Mouse (Mus musculus): ENCODE results near the gene Itih2. TPM values are rescaled to one million over a fixed set of nuclear protein-coding genes. Genes with fewer than 3 reads are reported as not detected.

Itih2 gene
- total RNA-seq, 1 experiment, result not detected

- H3K9ac ChIP-seq (ENCODE audit: insufficient read depth, low read depth, low read length, poor library complexity, severe bottlenecking), result no peak overlapping the region
Measured at GRCm38 (mm10) chr2:10137320-10137719, 6.1 kb upstream of the Itih2 start.

GRCm38 (mm10) chr2:10133941-10134340, 2.7 kb upstream of the Itih2 start:
- Histone ChIP-seq H3K9me3 (ENCODE audit: control insufficient read depth, insufficient read depth, low read depth, low read length) (no peaks in the 10 kb centered on the region), H3K36me3 (ENCODE audit: control insufficient read depth, insufficient read depth, low read length, poor library complexity, severe bottlenecking) (no peaks in the 10 kb centered on the region), H3K4me3 (ENCODE audit: insufficient read depth in 1 of 2, low read depth in 1 of 2, low read length in 2 of 2, poor library complexity in 1 of 2, severe bottlenecking in 1 of 2) (no peak overlapping the region), H3K9ac (ENCODE audit: insufficient read depth, low read depth, low read length, poor library complexity, severe bottlenecking) (no peak overlapping the region), H3K4me1 (ENCODE audit: control insufficient read depth in 2 of 2, insufficient read depth in 2 of 2, low read length in 2 of 2, poor library complexity in 1 of 2) (no peaks in the 10 kb centered on the region), H3K27ac (ENCODE audit: insufficient read depth, low read depth, low read length, poor library complexity, severe bottlenecking) (no peak overlapping the region)
- in situ Hi-C loops (cut with MboI; ENCODE audit: low sequenced_read_pairs in 2 of 2, unreplicated experiment in 2 of 2), result no loop called here
- DNase-seq (ENCODE audit: low read depth, low spot score), result no peak
- TF ChIP-seq CHD2 (IDR thresholded peaks at IDR 0.05; ENCODE audit: low read depth, low read length) (no peak), ZC3H11A (IDR thresholded peaks at IDR 0.05; ENCODE audit: borderline replicate concordance, low read depth, low read length) (no peak), MAFK (IDR thresholded peaks at IDR 0.05; ENCODE audit: insufficient read depth, low read depth, low read length) (no peak), ZNF384 (IDR thresholded peaks at IDR 0.05; ENCODE audit: low read depth, low read length) (no peak), HCFC1 (IDR thresholded peaks at IDR 0.05; ENCODE audit: borderline replicate concordance, insufficient read depth, low read length) (no peak)

More at GRCm38 (mm10) chr2:10137320-10137719, 6.1 kb upstream of the Itih2 start:
- Histone ChIP-seq H3K4me1 (ENCODE audit: control insufficient read depth in 2 of 2, insufficient read depth in 2 of 2, low read length in 2 of 2, poor library complexity in 1 of 2) (no peaks in the 10 kb centered on the region), H3K9me3 (ENCODE audit: control insufficient read depth, insufficient read depth, low read depth, low read length) (no peaks in the 10 kb centered on the region), H3K27ac (ENCODE audit: insufficient read depth, low read depth, low read length, poor library complexity, severe bottlenecking) (no peak overlapping the region), H3K4me3 (ENCODE audit: insufficient read depth in 1 of 2, low read depth in 1 of 2, low read length in 2 of 2, poor library complexity in 1 of 2, severe bottlenecking in 1 of 2) (no peak overlapping the region), H3K36me3 (ENCODE audit: control insufficient read depth, insufficient read depth, low read length, poor library complexity, severe bottlenecking) (no peaks in the 10 kb centered on the region)
- in situ Hi-C loops (cut with MboI; ENCODE audit: low sequenced_read_pairs in 2 of 2, unreplicated experiment in 2 of 2), result no loop called here
- DNase-seq (ENCODE audit: low read depth, low spot score), result no peak
- TF ChIP-seq HCFC1 (IDR thresholded peaks at IDR 0.05; ENCODE audit: borderline replicate concordance, insufficient read depth, low read length), result no peak
- TF ChIP-seq ZNF384 (IDR thresholded peaks at IDR 0.05; ENCODE audit: low read depth, low read length), result no peak
- TF ChIP-seq ZC3H11A (IDR thresholded peaks at IDR 0.05; ENCODE audit: borderline replicate concordance, low read depth, low read length), result no peak
- no peak for TF ChIP-seq MAFK (IDR thresholded peaks at IDR 0.05; ENCODE audit: insufficient read depth, low read depth, low read length)
- no peak for TF ChIP-seq CHD2 (IDR thresholded peaks at IDR 0.05; ENCODE audit: low read depth, low read length)

GRCm38 (mm10) chr2:10132128-10132527, 932 bp upstream of the Itih2 start:
- H3K9ac ChIP-seq (ENCODE audit: insufficient read depth, low read depth, low read length, poor library complexity, severe bottlenecking), result no peak overlapping the region
- H3K4me1 ChIP-seq (ENCODE audit: control insufficient read depth in 2 of 2, insufficient read depth in 2 of 2, low read length in 2 of 2, poor library complexity in 1 of 2), result no peaks in the 10 kb centered on the region
- TF ChIP-seq ZC3H11A (IDR thresholded peaks at IDR 0.05; ENCODE audit: borderline replicate concordance, low read depth, low read length) (no peak), ZNF384 (IDR thresholded peaks at IDR 0.05; ENCODE audit: low read depth, low read length) (no peak), MAFK (IDR thresholded peaks at IDR 0.05; ENCODE audit: insufficient read depth, low read depth, low read length) (no peak), CHD2 (IDR thresholded peaks at IDR 0.05; ENCODE audit: low read depth, low read length) (no peak), HCFC1 (IDR thresholded peaks at IDR 0.05; ENCODE audit: borderline replicate concordance, insufficient read depth, low read length) (no peak)
- H3K4me3 ChIP-seq (ENCODE audit: insufficient read depth in 1 of 2, low read depth in 1 of 2, low read length in 2 of 2, poor library complexity in 1 of 2, severe bottlenecking in 1 of 2), result no peak overlapping the region
- DNase-seq (ENCODE audit: low read depth, low spot score), result no peak
- H3K9me3 ChIP-seq (ENCODE audit: control insufficient read depth, insufficient read depth, low read depth, low read length), result no peaks in the 10 kb centered on the region
- no peaks in the 10 kb centered on the region for H3K36me3 ChIP-seq (ENCODE audit: control insufficient read depth, insufficient read depth, low read length, poor library complexity, severe bottlenecking)
- in situ Hi-C loops (cut with MboI; ENCODE audit: low sequenced_read_pairs in 2 of 2, unreplicated experiment in 2 of 2), result no loop called here
- H3K27ac ChIP-seq (ENCODE audit: insufficient read depth, low read depth, low read length, poor library complexity, severe bottlenecking), result no peak overlapping the region

GRCm38 (mm10) chr2:10130341-10130990, 730 bp downstream of the Itih2 start:
- Histone ChIP-seq H3K9ac (ENCODE audit: insufficient read depth, low read depth, low read length, poor library complexity, severe bottlenecking) (no peak overlapping the region), H3K36me3 (ENCODE audit: control insufficient read depth, insufficient read depth, low read length, poor library complexity, severe bottlenecking) (no peaks in the 10 kb centered on the region), H3K4me1 (ENCODE audit: control insufficient read depth in 2 of 2, insufficient read depth in 2 of 2, low read length in 2 of 2, poor library complexity in 1 of 2) (no peaks in the 10 kb centered on the region), H3K9me3 (ENCODE audit: control insufficient read depth, insufficient read depth, low read depth, low read length) (no peaks in the 10 kb centered on the region), H3K27ac (ENCODE audit: insufficient read depth, low read depth, low read length, poor library complexity, severe bottlenecking) (no peak overlapping the region), H3K4me3 (ENCODE audit: insufficient read depth in 1 of 2, low read depth in 1 of 2, low read length in 2 of 2, poor library complexity in 1 of 2, severe bottlenecking in 1 of 2) (no peak overlapping the region)
- in situ Hi-C loops (cut with MboI; ENCODE audit: low sequenced_read_pairs in 2 of 2, unreplicated experiment in 2 of 2), result no loop called here
- DNase-seq (ENCODE audit: low read depth, low spot score), result no peak
- no peak for TF ChIP-seq CHD2 (IDR thresholded peaks at IDR 0.05; ENCODE audit: low read depth, low read length)

GRCm38 (mm10) chr2:10128571-10128970, 2.6 kb downstream of the Itih2 start:
- TF ChIP-seq ZC3H11A (IDR thresholded peaks at IDR 0.05; ENCODE audit: borderline replicate concordance, low read depth, low read length), result no peak
- TF ChIP-seq CHD2 (IDR thresholded peaks at IDR 0.05; ENCODE audit: low read depth, low read length), result no peak
- no peak for TF ChIP-seq MAFK (IDR thresholded peaks at IDR 0.05; ENCODE audit: insufficient read depth, low read depth, low read length)
- TF ChIP-seq ZNF384 (IDR thresholded peaks at IDR 0.05; ENCODE audit: low read depth, low read length), result no peak
- TF ChIP-seq HCFC1 (IDR thresholded peaks at IDR 0.05; ENCODE audit: borderline replicate concordance, insufficient read depth, low read length), result no peak
- no peak overlapping the region for H3K9ac ChIP-seq (ENCODE audit: insufficient read depth, low read depth, low read length, poor library complexity, severe bottlenecking)
- in situ Hi-C loops (cut with MboI; ENCODE audit: low sequenced_read_pairs in 2 of 2, unreplicated experiment in 2 of 2), result no loop called here
- no peak overlapping the region for H3K4me3 ChIP-seq (ENCODE audit: insufficient read depth in 1 of 2, low read depth in 1 of 2, low read length in 2 of 2, poor library complexity in 1 of 2, severe bottlenecking in 1 of 2)
- no peaks in the 10 kb centered on the region for H3K9me3 ChIP-seq (ENCODE audit: control insufficient read depth, insufficient read depth, low read depth, low read length)
- H3K27ac ChIP-seq (ENCODE audit: insufficient read depth, low read depth, low read length, poor library complexity, severe bottlenecking), result no peak overlapping the region
- no peaks in the 10 kb centered on the region for H3K36me3 ChIP-seq (ENCODE audit: control insufficient read depth, insufficient read depth, low read length, poor library complexity, severe bottlenecking)
- H3K4me1 ChIP-seq (ENCODE audit: control insufficient read depth in 2 of 2, insufficient read depth in 2 of 2, low read length in 2 of 2, poor library complexity in 1 of 2), result no peaks in the 10 kb centered on the region
- no peak for DNase-seq (ENCODE audit: low read depth, low spot score)

All from ES-E14 (cell line).